Mouse (Mus musculus) ES-Bruce4 (cell line): ENCODE measurements at regions not wholly inside any gene's neighbourhood (a gene's known extent, or its start where the extent isn't known, plus 50 kb on each side); places are given as distances from the start of the nearest gene placed in this dataset.
"Not testable (repeated sequence)": the region's sequence is repeated elsewhere in the genome, so short reads cannot be mapped to it uniquely, and the experiment has no call there.

ENCODE experiments used
- H3K27ac ChIP-seq: 2 replicates; pipeline ENCODE4 v1.5.1; 2012; ENCODE audit warnings: low read length, inconsistent platforms; ENCODE audit not compliant: insufficient read depth
- H3K27me3 ChIP-seq: 2 replicates; pipeline ENCODE4 v1.6.1; 2012; ENCODE audit warnings: mild to moderate bottlenecking, low read length, inconsistent platforms; ENCODE audit not compliant: control insufficient read depth, poor library complexity, insufficient read depth, severe bottlenecking
- H3K36me3 ChIP-seq: 2 replicates; pipeline ENCODE4 v1.6.1; 2012; ENCODE audit warnings: inconsistent platforms, mild to moderate bottlenecking, low read length, moderate library complexity; ENCODE audit not compliant: control insufficient read depth, poor library complexity, insufficient read depth, severe bottlenecking
- H3K4me1 ChIP-seq: one replicate; pipeline ENCODE4 v1.8.1; 2011; ENCODE audit warnings: low read length; ENCODE audit not compliant: control insufficient read depth, insufficient read depth
- H3K4me3 ChIP-seq: 2 replicates; pipeline ENCODE4 v1.5.1; 2011; ENCODE audit warnings: low read depth, mild to moderate bottlenecking, low read length
- H3K9ac ChIP-seq: 2 replicates; pipeline ENCODE4 v1.6.1; 2012; ENCODE audit warnings: low read depth, mild to moderate bottlenecking, inconsistent platforms; ENCODE audit not compliant: poor library complexity, severe bottlenecking
- H3K9me3 ChIP-seq: replicated peaks from 2 replicates; pipeline ENCODE4 v1.6.1; 2012; ENCODE audit warnings: mild to moderate bottlenecking, low read length, inconsistent platforms; ENCODE audit not compliant: control insufficient read depth, poor library complexity, insufficient read depth, severe bottlenecking
- CTCF ChIP-seq: IDR thresholded peaks from one replicate; pipeline ENCODE4 v1.8.1; 2011; ENCODE audit warnings: low read depth, low read length
- EP300 ChIP-seq: IDR thresholded peaks from 2 replicates; pipeline ENCODE4 v1.6.1; 2011; ENCODE audit warnings: low read depth, low read length; ENCODE audit not compliant: insufficient read depth
- POLR2A ChIP-seq: IDR thresholded peaks from one replicate; pipeline ENCODE4 v1.8.1; 2011; ENCODE audit warnings: low read length; ENCODE audit not compliant: insufficient read depth

DNA sequence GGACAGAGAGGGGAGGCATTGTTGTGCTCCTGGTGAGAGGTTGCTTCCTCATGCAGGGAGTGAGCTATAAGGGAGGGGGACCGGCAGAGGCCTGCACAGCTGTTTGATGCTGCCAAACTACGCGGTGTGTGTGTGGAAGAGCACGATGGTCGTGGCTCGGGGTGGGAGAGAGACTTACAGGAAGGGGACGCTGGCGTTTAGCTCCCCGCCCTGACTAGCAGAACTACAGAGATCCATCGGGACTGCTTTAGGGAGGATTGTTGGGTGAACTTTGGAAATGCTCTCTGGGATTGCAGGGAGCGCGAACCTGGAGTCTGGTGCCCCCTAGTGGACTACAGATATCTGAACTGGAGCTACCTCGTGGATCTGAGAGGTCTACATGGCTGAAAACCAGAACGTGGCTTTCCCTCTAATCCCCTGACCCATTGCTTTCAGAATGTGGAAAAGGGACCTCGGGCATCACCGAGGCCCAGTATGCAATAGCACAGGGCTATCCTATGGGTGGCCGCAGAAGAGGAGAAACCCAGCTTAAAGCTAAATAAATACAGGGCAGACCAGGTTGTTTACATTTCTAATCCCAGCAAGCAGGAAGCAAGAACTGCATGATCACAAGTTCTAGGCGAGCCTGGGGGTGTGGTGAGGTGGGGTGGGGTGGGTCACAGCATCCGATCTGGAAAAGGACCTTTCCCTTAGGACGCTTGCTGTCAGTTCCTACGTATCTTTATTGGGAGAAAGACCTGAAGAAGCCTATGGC lies 57.2 kb upstream of the AU015836 start:
- H3K9ac ChIP-seq: no peak overlapping the region
- no peak overlapping the region for H3K27ac ChIP-seq
- no peak for TF ChIP-seq EP300
- TF ChIP-seq CTCF: peak; percentile 64
- H3K27me3 ChIP-seq: no peaks in the 10 kb centered on the region
- H3K4me1 ChIP-seq: no peaks in the 10 kb centered on the region
- 0 out of 2 replicates have a peak overlapping the region, but pooled peaks have one; percentile 8 for H3K4me3 ChIP-seq
- H3K36me3 ChIP-seq: no peaks in the 10 kb centered on the region
- H3K9me3 ChIP-seq: no peaks in the 10 kb centered on the region

DNA sequence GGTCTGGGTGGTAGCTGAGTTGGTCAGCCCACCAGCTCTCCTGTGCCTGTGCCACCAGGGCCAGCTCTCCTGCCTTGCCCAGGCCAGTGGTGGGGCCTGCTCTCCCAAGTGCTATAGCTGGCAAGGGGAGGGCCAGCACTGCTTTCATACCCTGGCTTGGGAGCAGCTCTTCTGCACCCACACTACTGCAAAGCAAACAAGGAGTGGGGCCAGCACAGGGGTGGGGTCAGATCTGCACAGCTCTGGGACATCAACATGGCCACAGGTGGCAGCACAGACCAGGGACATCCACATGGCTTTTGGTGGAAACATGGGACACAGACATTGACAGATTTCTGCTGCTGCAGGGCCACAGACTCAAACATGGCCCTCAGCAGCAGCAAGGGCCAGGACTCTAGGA lies 52.9 kb upstream of the AU015836 start:
- Histone ChIP-seq H3K27me3 (no peaks in the 10 kb centered on the region), H3K9me3 (no peaks in the 10 kb centered on the region), H3K4me1 (no peaks in the 10 kb centered on the region), H3K4me3 (no peak overlapping the region), H3K9ac (no peak overlapping the region), H3K27ac (no peak overlapping the region), H3K36me3 (no peaks in the 10 kb centered on the region)
- TF ChIP-seq POLR2A: no peak
- TF ChIP-seq EP300: no peak
- TF ChIP-seq CTCF: no peak

DNA sequence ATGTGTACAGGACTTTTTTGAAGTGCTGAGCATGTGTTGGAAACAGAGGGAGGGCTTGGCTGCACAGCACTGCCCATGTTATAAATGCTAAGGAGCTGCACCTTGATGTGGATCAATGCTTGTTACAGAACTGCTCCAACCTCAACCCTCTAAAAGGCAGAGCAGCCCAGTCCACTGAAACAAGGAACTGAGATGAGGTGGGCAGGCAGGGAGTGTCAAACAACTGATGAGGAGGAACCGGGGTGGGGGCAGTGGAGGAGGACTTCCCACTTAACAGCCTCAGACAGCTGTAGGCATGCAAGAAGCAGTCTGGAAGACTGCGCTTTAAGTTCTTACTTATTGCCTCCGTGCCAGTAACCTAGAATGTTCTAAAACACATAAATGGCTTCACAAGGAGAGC lies 51.1 kb upstream of the AU015836 start:
- H3K27ac ChIP-seq, H3K4me1 ChIP-seq, H3K9me3 ChIP-seq, H3K9ac ChIP-seq, H3K4me3 ChIP-seq, H3K27me3 ChIP-seq, H3K36me3 ChIP-seq: not testable (repeated sequence)
